Mouse (Mus musculus): ENCODE measurements around the gene Ankrd28. TPM values are rescaled to one million over a fixed set of nuclear protein-coding genes. Genes with fewer than 3 reads are reported as not detected.

Gene Ankrd28
- total RNA-seq, 2 experiments from 2014 or later = 24.2 to 35.7 TPM

GRCm38 (mm10) chr14:31652624-31653023 lies 177.8 kb downstream of the Ankrd28 start:
- no peak for ATAC-seq (ENCODE audit: poor library complexity, severe bottlenecking)

- ATAC-seq (ENCODE audit: poor library complexity, severe bottlenecking) = no peak
Measured at GRCm38 (mm10) chr14:31652106-31652505, 178.3 kb downstream of the Ankrd28 start.

GRCm38 (mm10) chr14:31651206-31651605 lies 179.2 kb downstream of the Ankrd28 start:
- no peak for ATAC-seq (ENCODE audit: poor library complexity, severe bottlenecking)

GRCm38 (mm10) chr14:31650347-31650746 lies 180.1 kb downstream of the Ankrd28 start:
- no peak for ATAC-seq (ENCODE audit: poor library complexity, severe bottlenecking)

Other genes starting within 250 kb of the Ankrd28 start
- gene Colq, start 239.3 kb downstream of the Ankrd28 start, total RNA-seq (2015) = 0.07 TPM in 1 of 2 replicates, not detected in the other
- gene Colq, start 239.3 kb downstream of the Ankrd28 start, total RNA-seq (2017) = not detected in 2 replicates
- not detected in 2 replicates for gene Gm49387, start 189.8 kb downstream of the Ankrd28 start, total RNA-seq (2015)
- not detected in 2 replicates for gene Gm49387, start 189.8 kb downstream of the Ankrd28 start, total RNA-seq (2017)
- 14.8 and 17.0 TPM in 2 replicates for gene Btd, start 189.6 kb downstream of the Ankrd28 start, total RNA-seq (2015)
- 11.3 and 18.5 TPM in 2 replicates for gene Btd, start 189.6 kb downstream of the Ankrd28 start, total RNA-seq (2017)
- gene Hacl1, start 189.4 kb downstream of the Ankrd28 start, total RNA-seq (2015) = 8.0 and 12.2 TPM in 2 replicates
- 14.6 and 18.1 TPM in 2 replicates for gene Hacl1, start 189.4 kb downstream of the Ankrd28 start, total RNA-seq (2017)
- gene Galnt15, start 198.3 kb upstream of the Ankrd28 start, total RNA-seq (2015) = not detected in 2 replicates
- gene Galnt15, start 198.3 kb upstream of the Ankrd28 start, total RNA-seq (2017) = not detected in 2 replicates

Measured in megakaryocyte, adult 5-6 weeks (primary cell).